Mouse (Mus musculus): ENCODE measurements at regions not wholly inside any gene's neighbourhood (a gene's known extent, or its start where the extent isn't known, plus 50 kb on each side); places are given as distances from the start of the nearest gene placed in this dataset.
A peak's percentile ranks its signal among the peaks of the same experiment; 100 is the strongest.

DNA sequence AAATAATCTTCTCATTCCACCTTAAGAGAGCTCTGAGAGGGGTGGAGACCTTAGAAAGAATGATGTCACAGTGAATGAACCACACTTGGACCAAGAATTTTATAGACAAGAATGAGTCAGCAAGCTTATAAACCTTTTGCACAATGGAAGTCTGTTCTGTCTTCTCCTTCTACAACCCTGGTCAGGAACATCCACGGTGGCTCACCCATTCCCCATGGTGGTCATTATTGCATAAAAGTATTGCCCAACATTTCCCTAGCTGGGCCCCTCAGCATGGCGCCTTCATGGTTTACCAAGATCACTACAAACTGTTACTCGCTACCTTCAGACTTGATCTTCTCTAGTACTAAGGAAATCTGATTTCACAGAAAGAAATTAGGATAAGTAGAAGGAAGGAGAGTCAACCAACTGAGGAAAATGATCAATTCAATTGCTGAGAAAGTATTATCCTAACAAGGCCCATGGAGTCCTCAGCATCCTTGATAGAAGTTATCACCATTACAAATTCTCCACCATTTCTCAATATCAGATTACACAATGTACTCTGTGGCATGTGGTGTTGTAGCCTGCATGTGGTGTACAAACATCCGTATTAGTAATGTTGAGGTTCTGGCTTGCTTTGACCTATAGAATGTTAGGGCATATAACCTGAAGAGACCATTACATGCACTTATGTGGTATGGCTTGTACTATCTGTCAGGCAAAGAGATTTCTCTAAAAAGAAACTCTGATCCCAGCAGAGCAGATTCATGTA lies 165.1 kb upstream of the Serpine2 start:
- Histone ChIP-seq H3K4me2 (replicated peaks; ENCODE audit: low read depth, low read length) (no peak overlapping the region), H3K4me1 (ENCODE audit: insufficient read depth, low read depth, low read length) (peaks cover 6% of the 10 kb centered on the region; the same call in 1 of the 2 replicates), H3K9me3 (ENCODE audit: low read length) (no peaks in the 10 kb centered on the region), H3K9ac (replicated peaks; ENCODE audit: low read depth) (no peak overlapping the region), H3K27me3 (replicated peaks; ENCODE audit: insufficient read depth, low read length) (no peaks in the 10 kb centered on the region), H3K4me3 (ENCODE audit: low read depth, low read length) (no peak overlapping the region), H3K27ac (ENCODE audit: low read length) (no peak overlapping the region), H3K36me3 (ENCODE audit: insufficient read depth, low read length) (no peaks in the 10 kb centered on the region)
- no peak for ATAC-seq
- TF ChIP-seq CTCF (IDR thresholded peaks at IDR 0.05) (no peak), EP300 (IDR thresholded peaks at IDR 0.05) (no peak)
- 85% methylated on average over 4 of the region's 4 CpGs for WGBS
- DNase-seq (ENCODE audit: low spot score) = no peak

DNA sequence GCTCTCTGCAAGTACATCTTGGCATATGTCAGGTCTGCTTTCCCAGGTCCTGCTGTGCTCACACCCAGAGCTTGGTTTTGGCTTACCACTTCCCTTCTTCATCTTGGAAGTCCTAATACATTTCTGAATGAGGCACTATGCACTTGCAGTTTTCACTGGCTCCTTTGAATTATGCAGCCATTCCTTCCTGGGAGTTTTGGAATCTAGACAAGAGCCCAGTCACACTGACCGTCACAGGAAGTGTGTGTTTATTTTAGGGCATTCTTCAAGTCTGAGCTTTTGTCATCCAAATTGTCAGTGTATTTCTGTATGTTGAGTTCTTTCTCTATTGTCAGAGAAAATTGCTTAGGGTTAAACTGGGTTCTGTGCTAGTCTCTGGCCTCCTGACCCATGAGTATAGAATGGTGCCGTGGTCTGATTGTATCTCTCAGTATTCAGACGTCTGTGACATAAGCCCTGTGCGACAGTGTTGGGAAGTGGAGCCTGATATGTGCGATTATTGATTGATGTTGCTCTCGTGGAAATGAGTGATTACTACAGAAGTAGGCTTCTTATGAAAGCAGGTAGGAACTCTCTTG lies 162.6 kb upstream of the Serpine2 start:
- Histone ChIP-seq H3K9me3 (ENCODE audit: low read length) (no peaks in the 10 kb centered on the region), H3K4me1 (ENCODE audit: insufficient read depth, low read depth, low read length) (peaks cover 6% of the 10 kb centered on the region; the same call in 1 of the 2 replicates), H3K27ac (ENCODE audit: low read length) (no peak overlapping the region), H3K4me2 (replicated peaks; ENCODE audit: low read depth, low read length) (no peak overlapping the region), H3K27me3 (replicated peaks; ENCODE audit: insufficient read depth, low read length) (no peaks in the 10 kb centered on the region), H3K36me3 (ENCODE audit: insufficient read depth, low read length) (no peaks in the 10 kb centered on the region), H3K9ac (replicated peaks; ENCODE audit: low read depth) (no peak overlapping the region), H3K4me3 (ENCODE audit: low read depth, low read length) (no peak overlapping the region)
- ATAC-seq = peak; percentile 49
- WGBS = 32% methylated on average over 6 of the region's 6 CpGs
- no peak for TF ChIP-seq EP300 (IDR thresholded peaks at IDR 0.05)
- no peak for TF ChIP-seq CTCF (IDR thresholded peaks at IDR 0.05)
- DNase-seq (ENCODE audit: low spot score) = peak; percentile 50

DNA sequence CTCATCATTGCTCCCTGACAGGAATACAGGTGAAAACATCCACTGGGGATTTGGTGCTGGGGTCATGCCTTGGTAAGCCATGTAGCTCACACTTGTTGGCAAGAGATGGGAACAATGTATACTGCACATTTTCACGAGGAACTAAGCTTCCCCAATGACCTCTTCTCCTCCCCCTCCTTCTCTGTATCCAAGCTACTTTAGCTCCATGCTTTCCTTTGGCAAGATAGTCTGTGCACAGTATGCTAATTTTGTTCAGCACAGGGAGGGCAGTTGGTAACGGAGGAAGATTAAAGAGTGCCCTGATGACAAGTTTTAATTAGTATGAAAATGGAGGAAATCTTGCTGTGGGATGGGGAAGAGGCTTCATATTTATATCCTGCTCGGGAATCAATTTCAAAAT lies 160.9 kb upstream of the Serpine2 start:
- TF ChIP-seq CTCF (IDR thresholded peaks at IDR 0.05) (no peak), EP300 (IDR thresholded peaks at IDR 0.05) (no peak)
- Histone ChIP-seq H3K9me3 (ENCODE audit: low read length) (no peaks in the 10 kb centered on the region), H3K27me3 (replicated peaks; ENCODE audit: insufficient read depth, low read length) (no peaks in the 10 kb centered on the region), H3K27ac (ENCODE audit: low read length) (no peak overlapping the region), H3K4me1 (ENCODE audit: insufficient read depth, low read depth, low read length) (peaks cover 6% of the 10 kb centered on the region; the same call in 1 of the 2 replicates), H3K4me3 (ENCODE audit: low read depth, low read length) (no peak overlapping the region), H3K36me3 (ENCODE audit: insufficient read depth, low read length) (no peaks in the 10 kb centered on the region), H3K4me2 (replicated peaks; ENCODE audit: low read depth, low read length) (no peak overlapping the region), H3K9ac (replicated peaks; ENCODE audit: low read depth) (no peak overlapping the region)
- DNase-seq (ENCODE audit: low spot score) (no peak), ATAC-seq (no peak)
- WGBS = 51% methylated on average over 3 of the region's 3 CpGs

DNA sequence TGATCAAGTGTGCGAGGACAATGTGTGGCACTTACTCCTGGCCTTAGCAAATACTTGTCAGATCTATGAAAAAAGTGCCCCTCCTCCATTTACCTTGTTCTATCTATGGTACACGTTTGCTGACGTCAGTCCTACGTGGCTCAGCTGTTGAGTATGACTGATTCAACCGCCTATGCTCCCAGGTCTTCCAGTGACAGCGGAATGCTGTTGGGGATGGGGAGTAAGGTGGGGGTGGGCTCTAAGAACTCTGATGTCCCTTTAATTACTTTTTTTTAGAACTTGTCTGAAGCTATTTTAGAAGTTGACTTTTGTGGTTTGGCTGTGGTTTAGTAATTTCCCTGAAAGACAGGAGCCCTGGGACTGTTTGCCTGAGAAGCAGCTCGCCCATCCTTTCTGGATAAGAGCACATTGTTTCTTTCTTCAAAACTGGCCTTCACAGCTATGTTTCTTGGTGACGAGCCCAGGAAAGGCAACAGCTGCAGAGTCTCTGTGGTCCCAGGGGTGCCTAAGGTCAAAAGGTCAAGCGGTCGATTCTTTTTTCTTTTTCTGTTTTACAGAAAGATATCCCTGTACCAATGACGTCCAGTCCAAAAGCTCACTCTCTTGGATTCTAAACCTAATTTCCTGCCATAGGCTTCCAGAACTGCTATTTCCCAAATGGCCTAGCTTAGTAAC lies 157.5 kb upstream of the Serpine2 start:
- WGBS = 58% methylated on average over 11 of the region's 11 CpGs
- Histone ChIP-seq H3K4me1 (ENCODE audit: insufficient read depth, low read depth, low read length) (peaks cover 2% of the 10 kb centered on the region; the same call in 1 of the 2 replicates), H3K9me3 (ENCODE audit: low read length) (no peaks in the 10 kb centered on the region), H3K27ac (ENCODE audit: low read length) (no peak overlapping the region), H3K4me3 (ENCODE audit: low read depth, low read length) (no peak overlapping the region), H3K9ac (replicated peaks; ENCODE audit: low read depth) (no peak overlapping the region), H3K27me3 (replicated peaks; ENCODE audit: insufficient read depth, low read length) (no peaks in the 10 kb centered on the region), H3K36me3 (ENCODE audit: insufficient read depth, low read length) (no peaks in the 10 kb centered on the region), H3K4me2 (replicated peaks; ENCODE audit: low read depth, low read length) (no peak overlapping the region)
- DNase-seq (ENCODE audit: low spot score) (no peak), ATAC-seq (no peak)
- no peak for TF ChIP-seq EP300 (IDR thresholded peaks at IDR 0.05)
- TF ChIP-seq CTCF (IDR thresholded peaks at IDR 0.05) = no peak

DNA sequence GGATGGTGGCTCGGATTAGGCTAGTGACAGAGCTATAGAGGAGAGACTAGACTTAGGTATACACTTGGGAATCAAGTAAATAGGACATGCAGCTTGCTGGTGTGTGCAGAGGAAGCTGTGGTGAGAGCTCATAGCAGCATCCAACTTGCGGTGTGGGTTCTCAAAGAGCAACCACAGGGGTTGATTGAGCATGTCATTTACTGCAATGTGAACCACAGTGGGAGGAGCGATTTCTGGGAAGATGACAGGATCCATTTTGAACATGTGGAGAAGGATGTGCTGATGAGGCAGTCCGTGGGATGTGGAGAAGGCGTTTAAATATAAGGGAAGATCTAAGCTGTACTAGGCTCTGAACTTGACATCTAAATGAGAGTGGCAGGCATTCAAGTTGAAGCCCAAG lies 154.5 kb upstream of the Serpine2 start:
- H3K27me3 ChIP-seq (replicated peaks; ENCODE audit: insufficient read depth, low read length) = no peaks in the 10 kb centered on the region
- TF ChIP-seq EP300 (IDR thresholded peaks at IDR 0.05) (no peak), CTCF (IDR thresholded peaks at IDR 0.05) (no peak)
- WGBS = 88% methylated on average over 5 of the region's 5 CpGs
- H3K4me2 ChIP-seq (replicated peaks; ENCODE audit: low read depth, low read length) = no peak overlapping the region
- H3K9me3 ChIP-seq (ENCODE audit: low read length) = no peaks in the 10 kb centered on the region
- no peak for DNase-seq (ENCODE audit: low spot score)
- no peak overlapping the region for H3K4me3 ChIP-seq (ENCODE audit: low read depth, low read length)
- ATAC-seq = no peak
- H3K4me1 ChIP-seq (ENCODE audit: insufficient read depth, low read depth, low read length) = no peaks in the 10 kb centered on the region
- H3K36me3 ChIP-seq (ENCODE audit: insufficient read depth, low read length) = no peaks in the 10 kb centered on the region
- no peak overlapping the region for H3K9ac ChIP-seq (replicated peaks; ENCODE audit: low read depth)
- H3K27ac ChIP-seq (ENCODE audit: low read length) = no peak overlapping the region

DNA sequence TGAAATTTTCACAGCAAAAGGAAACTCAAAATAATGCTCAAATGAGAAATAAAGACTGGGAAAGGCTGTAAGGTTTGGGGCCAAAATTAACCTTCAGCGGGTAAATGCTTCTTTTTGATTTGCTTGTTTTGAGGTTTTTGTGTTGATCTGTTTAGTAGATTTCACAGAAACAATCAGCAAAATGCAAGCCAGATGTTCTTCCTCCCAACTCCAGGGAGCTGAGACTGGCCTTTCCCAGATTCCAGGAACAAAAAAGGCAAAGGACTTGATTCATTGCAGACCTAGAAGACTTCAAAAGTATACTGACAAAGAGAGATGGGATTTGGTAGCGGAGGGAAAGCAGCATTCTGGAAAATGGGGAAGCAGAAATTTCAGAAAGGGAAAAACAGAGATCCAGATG lies 153.6 kb upstream of the Serpine2 start:
- H3K9me3 ChIP-seq (ENCODE audit: low read length) = no peaks in the 10 kb centered on the region
- no peak overlapping the region for H3K4me2 ChIP-seq (replicated peaks; ENCODE audit: low read depth, low read length)
- H3K4me3 ChIP-seq (ENCODE audit: low read depth, low read length) = no peak overlapping the region
- no peak overlapping the region for H3K9ac ChIP-seq (replicated peaks; ENCODE audit: low read depth)
- ATAC-seq (no peak), DNase-seq (ENCODE audit: low spot score) (no peak)
- 81% methylated on average over 2 of the region's 2 CpGs for WGBS
- H3K4me1 ChIP-seq (ENCODE audit: insufficient read depth, low read depth, low read length) = no peaks in the 10 kb centered on the region
- TF ChIP-seq CTCF (IDR thresholded peaks at IDR 0.05) (no peak), EP300 (IDR thresholded peaks at IDR 0.05) (no peak)
- H3K27me3 ChIP-seq (replicated peaks; ENCODE audit: insufficient read depth, low read length) = no peaks in the 10 kb centered on the region
- H3K36me3 ChIP-seq (ENCODE audit: insufficient read depth, low read length) = no peaks in the 10 kb centered on the region
- no peak overlapping the region for H3K27ac ChIP-seq (ENCODE audit: low read length)
